ENCODE assay signal across 29 mouse cellular contexts in the genomic region with DNA sequence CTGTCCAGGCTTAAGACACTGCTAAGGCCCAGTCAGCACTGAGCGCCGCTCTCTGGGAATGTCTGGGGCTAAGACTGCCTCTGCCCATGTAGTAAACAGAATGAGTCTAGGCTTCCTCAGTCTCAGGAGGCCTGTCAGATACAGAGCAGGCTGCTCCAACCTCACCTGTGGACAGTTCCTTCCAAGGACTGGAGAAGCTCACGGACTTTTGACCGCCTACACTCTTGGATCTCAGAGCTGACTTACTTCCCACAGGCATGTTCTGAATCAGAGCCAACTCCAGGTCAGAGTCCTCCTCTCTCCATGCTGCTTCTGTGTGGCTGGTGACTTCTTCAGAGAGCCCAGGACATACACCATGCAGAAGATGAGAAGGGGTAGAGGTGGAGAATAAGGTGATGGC. TPM values are rescaled to one million over a fixed set of nuclear protein-coding genes. Genes with fewer than 3 reads are reported as not detected.
DNase-seq lines count a peak whose midpoint lies in the region; ATAC-seq and TF ChIP-seq lines count a peak whose summit lies in the region.
"Had no signal": no experiment of that assay in that cellular context is flagged by ENCODE, and none has a peak within 500 bp of the region (broad histone marks: within the 10 kb centered on the region; RNA-seq: fewer than 3 reads in every experiment).

No protein-coding gene starts in this region.

- H3K4me1 ChIP-seq in kidney, embryonic 15.5 days: peaks cover 9% of the 10 kb centered on the region
- H3K4me1 ChIP-seq in intestine, postnatal 0 days (replicated peaks; ENCODE audit: control insufficient read depth, insufficient read depth, low read length): 0 out of 2 replicates have a peak, but pooled peaks cover 3% of the 10 kb centered on the region
- peaks cover 4% of the 10 kb centered on the region; the same call in 1 of the 2 replicates for H3K4me1 ChIP-seq in kidney, postnatal 0 days (replicated peaks; ENCODE audit: insufficient read depth, low read length)
- peaks cover 20% of the 10 kb centered on the region; the same call in 1 of the 2 replicates for H3K4me1 ChIP-seq in small intestine, adult 2 months (ENCODE audit: control insufficient read depth, insufficient read depth, insufficient read length, low read length)
- H3K4me1 ChIP-seq: forebrain, embryonic 15.5 days; hindbrain, embryonic 13.5 days; limb, embryonic 10.5 days; limb, embryonic 15.5 days; liver, embryonic 15.5 days; lung, embryonic 15.5 days; midbrain, embryonic 12.5 days; neural tube, embryonic 13.5 days; stomach, embryonic 15.5 days had no signal

- H3K4me2 ChIP-seq in kidney, embryonic 15.5 days: no peak overlapping the region
- no peak overlapping the region for H3K4me2 ChIP-seq in intestine, postnatal 0 days (replicated peaks; ENCODE audit: low read depth)
- H3K4me2 ChIP-seq in kidney, postnatal 0 days (ENCODE audit: low read length): no peak overlapping the region
- H3K4me2 ChIP-seq: forebrain, embryonic 15.5 days; heart, embryonic 11.5 days; hindbrain, embryonic 13.5 days; limb, embryonic 15.5 days; liver, embryonic 15.5 days; lung, embryonic 15.5 days; midbrain, embryonic 12.5 days; neural tube, embryonic 13.5 days; stomach, embryonic 15.5 days had no signal

- no peak overlapping the region for H3K4me3 ChIP-seq in kidney, embryonic 15.5 days (replicated peaks)
- H3K4me3 ChIP-seq in intestine, postnatal 0 days (ENCODE audit: low read depth, low read length): no peak overlapping the region
- no peak overlapping the region for H3K4me3 ChIP-seq in kidney, postnatal 0 days (replicated peaks; ENCODE audit: low read depth, low read length)
- H3K4me3 ChIP-seq in small intestine, adult 2 months (ENCODE audit: low read depth, low read length): no peak overlapping the region
- H3K4me3 ChIP-seq: forebrain, embryonic 15.5 days; hindbrain, embryonic 13.5 days; limb, embryonic 10.5 days; limb, embryonic 15.5 days; liver, embryonic 15.5 days; lung, embryonic 15.5 days; midbrain, embryonic 12.5 days; neural tube, embryonic 13.5 days; stomach, embryonic 15.5 days had no signal

- H3K27ac ChIP-seq in kidney, embryonic 15.5 days: no peak overlapping the region
- peak overlapping the region; percentile 76 for H3K27ac ChIP-seq in intestine, postnatal 0 days (ENCODE audit: low read depth, low read length)
- H3K27ac ChIP-seq in kidney, postnatal 0 days: peak overlapping the region; percentile 42; the same call in 1 of the 2 replicates
- peak overlapping the region; percentile 96 for H3K27ac ChIP-seq in small intestine, adult 2 months (ENCODE audit: insufficient read depth, low read depth, low read length)
- H3K27ac ChIP-seq: forebrain, embryonic 15.5 days; hindbrain, embryonic 13.5 days; limb, embryonic 10.5 days; limb, embryonic 15.5 days; liver, embryonic 15.5 days; lung, embryonic 15.5 days; midbrain, embryonic 12.5 days; neural tube, embryonic 13.5 days; stomach, embryonic 15.5 days had no signal

- no peaks in the 10 kb centered on the region for H3K9me3 ChIP-seq in kidney, embryonic 15.5 days (replicated peaks)
- H3K9me3 ChIP-seq in intestine, postnatal 0 days (ENCODE audit: control insufficient read depth): no peaks in the 10 kb centered on the region
- no peaks in the 10 kb centered on the region for H3K9me3 ChIP-seq in kidney, postnatal 0 days (replicated peaks; ENCODE audit: low read length)
- H3K9me3 ChIP-seq: forebrain, embryonic 15.5 days; hindbrain, embryonic 13.5 days; limb, embryonic 10.5 days; limb, embryonic 15.5 days; liver, embryonic 15.5 days; lung, embryonic 15.5 days; midbrain, embryonic 12.5 days; neural tube, embryonic 13.5 days; stomach, embryonic 15.5 days had no signal

- no peaks in the 10 kb centered on the region for H3K27me3 ChIP-seq in kidney, embryonic 15.5 days
- H3K27me3 ChIP-seq in intestine, postnatal 0 days (replicated peaks; ENCODE audit: control insufficient read depth, insufficient read depth, low read length): no peaks in the 10 kb centered on the region
- H3K27me3 ChIP-seq in kidney, postnatal 0 days (ENCODE audit: insufficient read depth, low read length): no peaks in the 10 kb centered on the region
- H3K27me3 ChIP-seq in small intestine, adult 2 months (ENCODE audit: control insufficient read depth, insufficient read depth, low read length): no peaks in the 10 kb centered on the region
- H3K27me3 ChIP-seq: forebrain, embryonic 15.5 days; hindbrain, embryonic 13.5 days; limb, embryonic 15.5 days; liver, embryonic 15.5 days; lung, embryonic 15.5 days; midbrain, embryonic 12.5 days; neural tube, embryonic 13.5 days; stomach, embryonic 15.5 days had no signal

- no peak overlapping the region for H3K9ac ChIP-seq in kidney, embryonic 15.5 days
- no peak overlapping the region for H3K9ac ChIP-seq in intestine, postnatal 0 days (ENCODE audit: low read depth, low read length)
- H3K9ac ChIP-seq in kidney, postnatal 0 days (ENCODE audit: low read depth, low read length): no peak overlapping the region
- H3K9ac ChIP-seq: forebrain, embryonic 15.5 days; hindbrain, embryonic 13.5 days; limb, embryonic 15.5 days; liver, embryonic 15.5 days; lung, embryonic 15.5 days; midbrain, embryonic 12.5 days; neural tube, embryonic 13.5 days; stomach, embryonic 15.5 days had no signal

- TF ChIP-seq CTCF in intestine, postnatal 0 days (IDR thresholded peaks at IDR 0.05; ENCODE audit: low read depth): no peak
- no peak for TF ChIP-seq CTCF in kidney, postnatal 0 days (IDR thresholded peaks at IDR 0.05; ENCODE audit: low read depth)
- no peak for TF ChIP-seq CTCF in small intestine, adult 2 months (IDR thresholded peaks at IDR 0.05; ENCODE audit: extremely low read depth, insufficient read length, insufficient replicate concordance, low read depth, low read length)

- 87% methylated on average over 4 of the region's 4 CpGs for WGBS in kidney, embryonic 15.5 days
- 62% methylated on average over 4 of the region's 4 CpGs for WGBS in intestine, postnatal 0 days
- WGBS in kidney, postnatal 0 days: 79% methylated on average over 4 of the region's 4 CpGs
- WGBS in small intestine, adult 2 months: 40% methylated on average over 4 of the region's 4 CpGs

- peak; percentile 75 for DNase-seq in kidney, adult 18-20 months
- DNase-seq in kidney, postnatal 0 days (ENCODE audit: low spot score): peak; percentile 21
- DNase-seq in cerebellum, postnatal 25 days: no peak
- no peak for DNase-seq in T-cell, adult 2 months (ENCODE audit: low spot score)
- DNase-seq: adrenal gland, adult 8-10 months; cerebellum, adult 8-10 months; cerebellum, postnatal 36 days; gastrocnemius, postnatal 25 days; heart, adult 18-20 months; heart, postnatal 36 days; layer of hippocampus, postnatal 36 days; thymus, postnatal 14 days had no signal

- ATAC-seq in kidney, embryonic 15.5 days (replicated peaks; ENCODE audit: low FRiP score): no peak
- ATAC-seq in intestine, postnatal 0 days: peak; percentile 80
- ATAC-seq in kidney, postnatal 0 days (replicated peaks; ENCODE audit: low FRiP score, low read depth): peak; percentile 44; the same call in 1 of the 2 replicates
- ATAC-seq: activated CD4-positive, CD25-positive, alpha-beta regulatory T cell, adult 4 months; forebrain, embryonic 15.5 days had no signal

- TF ChIP-seq POLR2A in small intestine, adult 2 months (IDR thresholded peaks at IDR 0.05; ENCODE audit: low read depth, low read length): no peak; the same call in 1 of the 2 replicates

- no peaks in the 10 kb centered on the region for H3K36me3 ChIP-seq in kidney, embryonic 15.5 days
- no peaks in the 10 kb centered on the region for H3K36me3 ChIP-seq in intestine, postnatal 0 days (ENCODE audit: control insufficient read depth, insufficient read depth)
- H3K36me3 ChIP-seq in kidney, postnatal 0 days (ENCODE audit: insufficient read depth, low read length): no peaks in the 10 kb centered on the region
- no peaks in the 10 kb centered on the region for H3K36me3 ChIP-seq in small intestine, adult 2 months (ENCODE audit: control insufficient read depth, insufficient read depth, low read length)
- H3K36me3 ChIP-seq: forebrain, embryonic 15.5 days; hindbrain, embryonic 13.5 days; limb, embryonic 10.5 days; limb, embryonic 15.5 days; liver, embryonic 15.5 days; lung, embryonic 15.5 days; midbrain, embryonic 12.5 days; neural tube, embryonic 13.5 days; stomach, embryonic 15.5 days had no signal

RNA-seq across cellular contexts. Expression of gene 1700020N01Rik, which starts 21.3 kb away (rescaled TPM):
- not detected in 2 replicates for polyA plus RNA-seq in kidney, embryonic 15.5 days (2015; fragmentation: Nextera tagmentation; extraction: Ambion mirVana)
- polyA plus RNA-seq in intestine, postnatal 0 days (2015; fragmentation: Nextera tagmentation; extraction: Ambion mirVana): 1.4 and 2.1 TPM in 2 replicates
- polyA plus RNA-seq in kidney, postnatal 0 days (2015; fragmentation: Nextera tagmentation; extraction: Ambion mirVana): 0.29 and 0.36 TPM in 2 replicates
- 0.11 TPM in 1 of 2 replicates, not detected in the other for polyA plus RNA-seq in small intestine, adult 2 months (2012; rRNA removed)
- polyA plus RNA-seq: activated CD4-positive, CD25-positive, alpha-beta regulatory T cell, adult 4 months; embryonic facial prominence, embryonic 11.5 days; forebrain, embryonic 15.5 days; hindbrain, embryonic 13.5 days; large intestine, adult 2 months; limb, embryonic 10.5 days; limb, embryonic 15.5 days; liver, embryonic 15.5 days; lung, embryonic 15.5 days; midbrain, embryonic 12.5 days; neural tube, embryonic 13.5 days; stomach, embryonic 15.5 days; urinary bladder, adult 2 months had no signal

Comparison
In these comparisons a context has a peak if more than half of its experiments do, and no peak if none do; other contexts are left out.
1. DNase-seq: peak in kidney, adult 18-20 months (single experiment) and kidney, postnatal 0 days (single experiment); none in cerebellum, postnatal 25 days (0 of 2) and T-cell, adult 2 months (single experiment).